27 mouse cellular contexts compared by ENCODE assay signal in genomic region chr10:86441765-86442164, GRCm38 (mm10). TPM values are rescaled to one million over a fixed set of nuclear protein-coding genes. Genes with fewer than 3 reads are reported as not detected.
DNase-seq lines count a peak whose midpoint lies in the region; ATAC-seq lines count a peak whose summit lies in the region.
"Had no signal": no experiment of that assay in that cellular context is flagged by ENCODE, and none has a peak within 500 bp of the region (broad histone marks: within the 10 kb centered on the region; RNA-seq: fewer than 3 reads in every experiment).

No protein-coding gene starts in this region.

- no peaks in the 10 kb centered on the region for H3K36me3 ChIP-seq in kidney, embryonic 15.5 days
- no peaks in the 10 kb centered on the region for H3K36me3 ChIP-seq in liver, embryonic 16.5 days (ENCODE audit: control insufficient read depth, insufficient read depth)
- no peaks in the 10 kb centered on the region for H3K36me3 ChIP-seq in liver, embryonic 11.5 days (ENCODE audit: control insufficient read depth, insufficient read depth, low read length)
- H3K36me3 ChIP-seq: embryonic facial prominence, embryonic 10.5 days; embryonic facial prominence, embryonic 13.5 days; hindbrain, embryonic 12.5 days had no signal

- no peaks in the 10 kb centered on the region for H3K9me3 ChIP-seq in kidney, embryonic 15.5 days (replicated peaks)
- no peaks in the 10 kb centered on the region for H3K9me3 ChIP-seq in liver, embryonic 16.5 days (replicated peaks; ENCODE audit: control insufficient read depth, low read length)
- H3K9me3 ChIP-seq in liver, embryonic 11.5 days (ENCODE audit: control insufficient read depth, low read length): no peaks in the 10 kb centered on the region
- H3K9me3 ChIP-seq: embryonic facial prominence, embryonic 10.5 days; embryonic facial prominence, embryonic 13.5 days; forebrain, embryonic 13.5 days; hindbrain, embryonic 12.5 days; hindbrain, embryonic 15.5 days had no signal

- DNase-seq in kidney, adult 8-10 months: no peak
- DNase-seq in liver, embryonic 11.5 days (ENCODE audit: low spot score): no peak
- peak; percentile 43 for DNase-seq in R1 (ENCODE audit: low read depth, low spot score)
- no peak for DNase-seq in thymus, postnatal 4 days
- DNase-seq in heart, adult 18-20 months: no peak
- DNase-seq: adrenal gland, adult 8-10 months; adrenal gland, postnatal 25 days; cerebellum, adult 11-12 months; cerebellum, adult 8-10 months; cerebellum, postnatal 10 days; cerebellum, postnatal 36 days; embryo, embryonic 11 days; gastrocnemius, postnatal 10 days; gastrocnemius, postnatal 36 days had no signal

- WGBS in kidney, embryonic 15.5 days: 34% methylated on average over 3 of the region's 3 CpGs
- WGBS in liver, embryonic 16.5 days (ENCODE audit: insufficient replicate concordance): 52% methylated on average over 3 of the region's 3 CpGs
- WGBS in liver, embryonic 11.5 days: 54% methylated on average over 3 of the region's 3 CpGs

- no peak overlapping the region for H3K9ac ChIP-seq in kidney, embryonic 15.5 days
- H3K9ac ChIP-seq in liver, embryonic 16.5 days (ENCODE audit: low read depth, low read length): no peak overlapping the region
- H3K9ac ChIP-seq in liver, embryonic 11.5 days (ENCODE audit: low read depth, low read length): no peak overlapping the region
- H3K9ac ChIP-seq: embryonic facial prominence, embryonic 13.5 days; forebrain, embryonic 13.5 days; hindbrain, embryonic 12.5 days; hindbrain, embryonic 15.5 days had no signal

- H3K4me3 ChIP-seq in kidney, embryonic 15.5 days (replicated peaks): no peak overlapping the region
- H3K4me3 ChIP-seq in liver, embryonic 16.5 days (ENCODE audit: low read depth, low read length): no peak overlapping the region
- no peak overlapping the region for H3K4me3 ChIP-seq in liver, embryonic 11.5 days (ENCODE audit: low read depth, low read length)
- H3K4me3 ChIP-seq: embryonic facial prominence, embryonic 10.5 days; embryonic facial prominence, embryonic 13.5 days; erythroblast, embryonic 14.5 days; forebrain, embryonic 13.5 days; hindbrain, embryonic 12.5 days; hindbrain, embryonic 15.5 days had no signal

- peaks cover 11% of the 10 kb centered on the region; the same call in 1 of the 2 replicates for H3K4me1 ChIP-seq in kidney, embryonic 15.5 days
- no peaks in the 10 kb centered on the region for H3K4me1 ChIP-seq in liver, embryonic 16.5 days (ENCODE audit: control insufficient read depth, low read depth, low read length)
- H3K4me1 ChIP-seq in liver, embryonic 11.5 days (replicated peaks; ENCODE audit: control insufficient read depth, insufficient read depth, low read length): no peaks in the 10 kb centered on the region
- H3K4me1 ChIP-seq: forebrain, embryonic 13.5 days; hindbrain, embryonic 12.5 days; hindbrain, embryonic 15.5 days had no signal

- H3K27me3 ChIP-seq in kidney, embryonic 15.5 days: no peaks in the 10 kb centered on the region
- H3K27me3 ChIP-seq in liver, embryonic 16.5 days (ENCODE audit: control insufficient read depth, insufficient read depth, low read depth, low read length): no peaks in the 10 kb centered on the region
- no peaks in the 10 kb centered on the region for H3K27me3 ChIP-seq in liver, embryonic 11.5 days (replicated peaks; ENCODE audit: control insufficient read depth, insufficient read depth, low read length)
- H3K27me3 ChIP-seq: embryonic facial prominence, embryonic 13.5 days; forebrain, embryonic 13.5 days; hindbrain, embryonic 12.5 days; hindbrain, embryonic 15.5 days had no signal

- no peak overlapping the region for H3K27ac ChIP-seq in kidney, embryonic 15.5 days
- no peak overlapping the region for H3K27ac ChIP-seq in liver, embryonic 16.5 days (ENCODE audit: low read length)
- H3K27ac ChIP-seq in liver, embryonic 11.5 days (ENCODE audit: low read depth, low read length): no peak overlapping the region
- H3K27ac ChIP-seq: embryonic facial prominence, embryonic 10.5 days; embryonic facial prominence, embryonic 13.5 days; forebrain, embryonic 13.5 days; hindbrain, embryonic 12.5 days; hindbrain, embryonic 15.5 days had no signal

- H3K4me2 ChIP-seq in kidney, embryonic 15.5 days: no peak overlapping the region
- no peak overlapping the region for H3K4me2 ChIP-seq in liver, embryonic 16.5 days (ENCODE audit: low read depth, low read length)
- H3K4me2 ChIP-seq in liver, embryonic 11.5 days: no peak overlapping the region
- H3K4me2 ChIP-seq: embryonic facial prominence, embryonic 13.5 days; forebrain, embryonic 13.5 days; heart, embryonic 11.5 days; hindbrain, embryonic 12.5 days; hindbrain, embryonic 15.5 days had no signal

- ATAC-seq in kidney, embryonic 15.5 days (replicated peaks; ENCODE audit: low FRiP score): peak; percentile 85
- 0 out of 2 replicates have a peak, but pooled peaks have one; percentile 21 for ATAC-seq in liver, embryonic 16.5 days (ENCODE audit: low read depth)
- ATAC-seq in liver, embryonic 11.5 days (replicated peaks; ENCODE audit: low FRiP score): no peak
- ATAC-seq: activated CD4-positive, CD25-positive, alpha-beta regulatory T cell, adult 4 months; CD4-positive, CD25-positive, alpha-beta regulatory T cell, adult 4 months; forebrain, embryonic 13.5 days; forebrain, embryonic 16.5 days had no signal

RNA-seq across cellular contexts. Expression of gene Syn3, which starts 56.9 kb away (rescaled TPM):
- 7.2 and 8.1 TPM in 2 replicates for polyA plus RNA-seq in kidney, embryonic 15.5 days (2015; fragmentation: Nextera tagmentation; extraction: Ambion mirVana)
- polyA plus RNA-seq in liver, embryonic 16.5 days (2015; fragmentation: Nextera tagmentation; extraction: Ambion mirVana): 0.22 and 0.27 TPM in 2 replicates
- polyA plus RNA-seq in liver, embryonic 11.5 days (2014; fragmentation: Nextera tagmentation; extraction: Ambion mirVana): 0.58 and 0.66 TPM in 2 replicates
- under 1 TPM; 0.20 to 0.44 TPM for total RNA-seq in heart, adult 18-20 months (2021)
- total RNA-seq: MEL had no signal
- polyA plus RNA-seq: erythroblast, embryonic 14.5 days had no signal
